Mouse (Mus musculus): ENCODE results near the gene Acly. TPM values are rescaled to one million over a fixed set of nuclear protein-coding genes. Genes with fewer than 3 reads are reported as not detected.

Acly gene
- total RNA-seq, 1 experiment from 2014 or later = 95.4 TPM

- ATAC-seq (replicated peaks; ENCODE audit: low read depth, poor library complexity, severe bottlenecking) = peak; percentile 50; the same call in 1 of the 2 replicates
These were observed 62.5 kb downstream of the Acly start for GRCm38 (mm10) chr11:100465229-100465792.

GRCm38 (mm10) chr11:100462699-100463098 lies 65.1 kb downstream of the Acly start:
- no peak for ATAC-seq (replicated peaks; ENCODE audit: low read depth, poor library complexity, severe bottlenecking)

- ATAC-seq (replicated peaks; ENCODE audit: low read depth, poor library complexity, severe bottlenecking) = no peak
These were observed 70.1 kb downstream of the Acly start for GRCm38 (mm10) chr11:100457711-100458110.

- ATAC-seq (replicated peaks; ENCODE audit: low read depth, poor library complexity, severe bottlenecking) = no peak
These were observed 70.6 kb downstream of the Acly start for GRCm38 (mm10) chr11:100457247-100457646.

- ATAC-seq (replicated peaks; ENCODE audit: low read depth, poor library complexity, severe bottlenecking) = no peak
These were observed 85.2 kb downstream of the Acly start for GRCm38 (mm10) chr11:100442625-100443024.

GRCm38 (mm10) chr11:100441797-100442196 lies 86.0 kb downstream of the Acly start, which contains the start of the genes Nt5c3b and Klhl10:
TSS of gene Nt5c3b (minus strand) at chr11:100441808.
TSS of gene Klhl10 (plus strand) at chr11:100441917.
- no peak for ATAC-seq (replicated peaks; ENCODE audit: low read depth, poor library complexity, severe bottlenecking)

- peak; percentile 94 for ATAC-seq (replicated peaks; ENCODE audit: low read depth, poor library complexity, severe bottlenecking)
These were observed 86.9 kb downstream of the Acly start for GRCm38 (mm10) chr11:100440691-100441522.

- no peak for ATAC-seq (replicated peaks; ENCODE audit: low read depth, poor library complexity, severe bottlenecking)
These were observed 89.9 kb downstream of the Acly start for GRCm38 (mm10) chr11:100437901-100438300.

GRCm38 (mm10) chr11:100435678-100436246 lies 92.0 kb downstream of the Acly start:
- ATAC-seq (replicated peaks; ENCODE audit: low read depth, poor library complexity, severe bottlenecking) = no peak

GRCm38 (mm10) chr11:100432002-100432401 lies 95.8 kb downstream of the Acly start:
- no peak for ATAC-seq (replicated peaks; ENCODE audit: low read depth, poor library complexity, severe bottlenecking)

GRCm38 (mm10) chr11:100430052-100430451 lies 97.7 kb downstream of the Acly start:
- ATAC-seq (replicated peaks; ENCODE audit: low read depth, poor library complexity, severe bottlenecking) = no peak

GRCm38 (mm10) chr11:100428612-100429199 lies 99.1 kb downstream of the Acly start:
- ATAC-seq (replicated peaks; ENCODE audit: low read depth, poor library complexity, severe bottlenecking) = no peak

- no peak for ATAC-seq (replicated peaks; ENCODE audit: low read depth, poor library complexity, severe bottlenecking)
These were observed 101.0 kb downstream of the Acly start for GRCm38 (mm10) chr11:100426820-100427219.

Other genes starting within 250 kb of the Acly start
- gene Eif1, start 208.1 kb downstream of the Acly start, total RNA-seq (2017) = 220 and 411 TPM in 2 replicates
- not detected in 2 replicates for gene Gast, start 193.6 kb downstream of the Acly start, total RNA-seq (2017)
- not detected in 2 replicates for gene Hap1, start 171.9 kb downstream of the Acly start, total RNA-seq (2017)
- gene Jup, start 130.2 kb downstream of the Acly start, total RNA-seq (2017) = 1.9 and 2.5 TPM in 2 replicates
- 1.1 TPM in 1 of 2 replicates, not detected in the other for gene P3h4, start 113.2 kb downstream of the Acly start, total RNA-seq (2017)
- not detected in 2 replicates for gene Fkbp10, start 112.3 kb downstream of the Acly start, total RNA-seq (2017)
- 33.1 and 47.7 TPM in 2 replicates for gene Nt5c3b, start 86.2 kb downstream of the Acly start, total RNA-seq (2017)
- gene Klhl10, start 86.1 kb downstream of the Acly start, total RNA-seq (2017) = not detected in 2 replicates
- gene Klhl11, start 55.3 kb downstream of the Acly start, total RNA-seq (2017) = 26.0 and 30.9 TPM in 2 replicates
- 0.05 TPM in 1 of 2 replicates, not detected in the other for gene Ttc25, start 17.6 kb upstream of the Acly start, total RNA-seq (2017)
- 34.8 and 36.4 TPM in 2 replicates for gene Cnp, start 46.9 kb upstream of the Acly start, total RNA-seq (2017)
- gene Nkiras2, start 91.2 kb upstream of the Acly start, total RNA-seq (2017) = 14.0 and 16.2 TPM in 2 replicates
- gene Dnajc7, start 92.2 kb upstream of the Acly start, total RNA-seq (2017) = 91.4 and 211 TPM in 2 replicates
- not detected in 2 replicates for gene Zfp385c, start 164.5 kb upstream of the Acly start, total RNA-seq (2017)
- 23.7 and 25.9 TPM in 2 replicates for gene Dhx58, start 176.3 kb upstream of the Acly start, total RNA-seq (2017)
- 30.3 and 35.3 TPM in 2 replicates for gene Kat2a, start 184.5 kb upstream of the Acly start, total RNA-seq (2017)
- gene Hspb9, start 185.8 kb upstream of the Acly start, total RNA-seq (2017) = 6.3 TPM in 1 of 2 replicates, not detected in the other
- gene Rab5c, start 210.2 kb upstream of the Acly start, total RNA-seq (2017) = 75.8 and 87.2 TPM in 2 replicates
- gene Kcnh4, start 231.9 kb upstream of the Acly start, total RNA-seq (2017) = not detected in 2 replicates
- not detected in 2 replicates for gene Hcrt, start 234.9 kb upstream of the Acly start, total RNA-seq (2017)
- 2.3 and 4.0 TPM in 2 replicates for gene Ghdc, start 243.0 kb upstream of the Acly start, total RNA-seq (2017)

Data from common myeloid progenitor, adult 5-6 weeks (primary cell).